Mouse (Mus musculus) gastrocnemius, adult 8-10 months (tissue): ENCODE results near the gene D17H6S53E. TPM values are rescaled to one million over a fixed set of nuclear protein-coding genes. Genes with fewer than 3 reads are reported as not detected.

ENCODE experiments used
- total RNA-seq, 4 experiments: library from RNA; stranded (reverse); gene quantifications; 2 replicates each; pipeline ENCODE4 v1.2.4; 2022

D17H6S53E gene
- total RNA-seq, 4 experiments from 2014 or later: 13.6 to 22.6 (median 17.0) TPM

Other genes with a start within 250 kb of the D17H6S53E start
- gene Zbtb12, start 246.9 kb upstream of the D17H6S53E start, total RNA-seq: 1 to 10 TPM; 7.3 to 7.9 (median 7.6) TPM
- gene Gm20547, start 244.3 kb upstream of the D17H6S53E start, total RNA-seq: not detected
- gene C2, start 228.1 kb upstream of the D17H6S53E start, total RNA-seq: 1 to 10 TPM in 3 of 4 experiments, under 1 TPM in 1; 0.73 to 2.3 (median 2.2) TPM
- 10 to 100 TPM; 31.2 to 37.2 (median 33.4) TPM for gene Ehmt2, start 227.9 kb upstream of the D17H6S53E start, total RNA-seq
- gene Slc44a4, start 211.9 kb upstream of the D17H6S53E start, total RNA-seq: under 1 TPM in 2 of 4 experiments, not detected in 2; 0.15 TPM
- 10 to 100 TPM in 2 of 4 experiments, 1 to 10 TPM in 2; 8.8 to 11.6 (median 10.5) TPM for gene Neu1, start 195.1 kb upstream of the D17H6S53E start, total RNA-seq
- gene Hspa1b, start 167.1 kb upstream of the D17H6S53E start, total RNA-seq: 10 to 100 TPM in 1 of 4 experiments, 1 to 10 TPM in 3; 2.4 to 13.6 (median 3.7) TPM
- not detected for gene Gm20481, start 156.5 kb upstream of the D17H6S53E start, total RNA-seq
- gene Hspa1a, start 154.2 kb upstream of the D17H6S53E start, total RNA-seq: 10 to 100 TPM in 1 of 4 experiments, 1 to 10 TPM in 3; 4.2 to 17.8 (median 5.3) TPM
- gene Hspa1l, start 153.7 kb upstream of the D17H6S53E start, total RNA-seq: 10 to 100 TPM; 19.4 to 26.1 (median 20.2) TPM
- gene Lsm2, start 144.5 kb upstream of the D17H6S53E start, total RNA-seq: 10 to 100 TPM; 11.7 to 15.7 (median 13.0) TPM
- gene Vars, start 125.4 kb upstream of the D17H6S53E start, total RNA-seq: 10 to 100 TPM; 37.3 to 42.8 (median 41.0) TPM
- gene Vwa7, start 109.8 kb upstream of the D17H6S53E start, total RNA-seq: 10 to 100 TPM in 3 of 4 experiments, 1 to 10 TPM in 1; 8.0 to 18.8 (median 13.7) TPM
- gene Sapcd1, start 98.4 kb upstream of the D17H6S53E start, total RNA-seq: not detected
- gene Msh5, start 79.6 kb upstream of the D17H6S53E start, total RNA-seq: not detected
- 1 to 10 TPM; 5.2 to 9.0 (median 6.6) TPM for gene Clic1, start 76.4 kb upstream of the D17H6S53E start, total RNA-seq
- gene Ddah2, start 67.3 kb upstream of the D17H6S53E start, total RNA-seq: 1 to 10 TPM; 4.3 to 6.2 (median 5.1) TPM
- gene Ly6g6c, start 61.0 kb upstream of the D17H6S53E start, total RNA-seq: not detected
- gene Mpig6b, start 60.2 kb upstream of the D17H6S53E start, total RNA-seq: not detected
- not detected for gene Ly6g6e, start 49.5 kb upstream of the D17H6S53E start, total RNA-seq
- gene Ly6g6d, start 48.3 kb upstream of the D17H6S53E start, total RNA-seq: 1 to 10 TPM in 1 of 4 experiments, under 1 TPM in 2, not detected in 1; 0.53 to 1.8 (median 0.99) TPM
- gene Ly6g6f, start 40.8 kb upstream of the D17H6S53E start, total RNA-seq: not detected
- gene Abhd16a, start 37.1 kb upstream of the D17H6S53E start, total RNA-seq: 100 to 1,000 TPM in 1 of 4 experiments, 10 to 100 TPM in 3; 84.1 to 107 (median 92.9) TPM
- gene Ly6g5c, start 18.1 kb upstream of the D17H6S53E start, total RNA-seq: not detected
- gene Ly6g5b, start 10.9 kb upstream of the D17H6S53E start, total RNA-seq: not detected
- 10 to 100 TPM in 1 of 4 experiments, 1 to 10 TPM in 3; 8.6 to 11.4 (median 9.3) TPM for gene Gpank1, start 4.9 kb upstream of the D17H6S53E start, total RNA-seq
- 100 to 1,000 TPM; 169 to 216 (median 180) TPM for gene Csnk2b, start 4.3 kb upstream of the D17H6S53E start, total RNA-seq
- not detected for gene Apom, start 5.7 kb downstream of the D17H6S53E start, total RNA-seq
- gene Bag6, start 8.8 kb downstream of the D17H6S53E start, total RNA-seq: 100 to 1,000 TPM; 206 to 247 (median 236) TPM
- 10 to 100 TPM; 90.5 to 98.3 (median 94.6) TPM for gene Prrc2a, start 38.5 kb downstream of the D17H6S53E start, total RNA-seq
- gene Aif1, start 49.7 kb downstream of the D17H6S53E start, total RNA-seq: under 1 TPM in 2 of 4 experiments, not detected in 2; 0.52 to 0.72 TPM
- gene Lst1, start 62.1 kb downstream of the D17H6S53E start, total RNA-seq: under 1 TPM in 2 of 4 experiments, not detected in 2; 0.73 to 0.92 TPM
- gene Ltb, start 68.1 kb downstream of the D17H6S53E start, total RNA-seq: not detected
- under 1 TPM in 1 of 4 experiments, not detected in 3; 0.31 TPM for gene Tnf, start 75.6 kb downstream of the D17H6S53E start, total RNA-seq
- gene Lta, start 79.0 kb downstream of the D17H6S53E start, total RNA-seq: under 1 TPM; 0.53 to 0.76 (median 0.65) TPM
- gene Gm16181, start 94.5 kb downstream of the D17H6S53E start, total RNA-seq: not detected
- gene Atp6v1g2, start 107.3 kb downstream of the D17H6S53E start, total RNA-seq: 1 to 10 TPM; 1.3 to 2.3 (median 1.9) TPM
- 1 to 10 TPM; 6.3 to 8.6 (median 8.0) TPM for gene Nfkbil1, start 109.4 kb downstream of the D17H6S53E start, total RNA-seq
- 10 to 100 TPM; 77.1 to 93.9 (median 81.7) TPM for gene Ddx39b, start 115.4 kb downstream of the D17H6S53E start, total RNA-seq
- gene H2-D1, start 136.4 kb downstream of the D17H6S53E start, total RNA-seq: 10 to 100 TPM; 31.3 to 52.9 (median 41.7) TPM
- gene H2-Q1, start 194.0 kb downstream of the D17H6S53E start, total RNA-seq: under 1 TPM in 3 of 4 experiments, not detected in 1; 0.17 to 0.65 (median 0.21) TPM
- under 1 TPM; 0.38 to 0.90 (median 0.45) TPM for gene H2-Q2, start 215.9 kb downstream of the D17H6S53E start, total RNA-seq